Mouse (Mus musculus) liver, adult 2 months (tissue): ENCODE data around the gene Sox5.

Source experiments
- CTCF ChIP-seq: fragments of 200-500 bp; IDR thresholded peaks from 2 replicates; pipeline ENCODE4 v1.5.1; 2011; ENCODE audit warnings: low read depth, low read length, control low read depth
- POLR2A ChIP-seq: fragments of 200-500 bp; IDR thresholded peaks from 2 replicates; pipeline ENCODE4 v1.6.1; 2011; ENCODE audit warnings: low read length, control low read depth; ENCODE audit not compliant: insufficient read depth; ENCODE audit errors: extremely low read depth

- TF ChIP-seq POLR2A, result no peak
- no peak for TF ChIP-seq CTCF
Observed at GRCm38 (mm10) chr6:144598324-144598973, 183.3 kb downstream of the Sox5 start.
